Mouse (Mus musculus) embryonic fibroblast, embryonic 13.5 days (primary cell): Measurements from ENCODE around the gene Acot1. TPM values are rescaled to one million over a fixed set of nuclear protein-coding genes. Genes with fewer than 3 reads are reported as not detected.
"Not testable (repeated sequence)": the region's sequence is repeated elsewhere in the genome, so short reads cannot be mapped to it uniquely, and the experiment has no call there.

Source experiments
- H3K27ac ChIP-seq: 2 replicates; pipeline ENCODE4 v1.5.1; 2012; ENCODE audit warnings: low read length, control low read depth, inconsistent platforms; ENCODE audit not compliant: insufficient read depth
- H3K4me1 ChIP-seq: 2 replicates; pipeline ENCODE4 v1.6.1; 2011; ENCODE audit warnings: low read length; ENCODE audit not compliant: control insufficient read depth, insufficient read depth
- H3K4me3 ChIP-seq: 2 replicates; pipeline ENCODE4 v1.5.1; 2011; ENCODE audit warnings: mild to moderate bottlenecking, control low read depth, low read length; ENCODE audit not compliant: insufficient read depth
- CTCF ChIP-seq: IDR thresholded peaks from 2 replicates; pipeline ENCODE4 v1.5.1; 2011; ENCODE audit warnings: mild to moderate bottlenecking, control low read depth, low read length, moderate library complexity, borderline replicate concordance; ENCODE audit not compliant: insufficient read depth
- POLR2A ChIP-seq: IDR thresholded peaks from 2 replicates; pipeline ENCODE4 v1.6.1; 2011; ENCODE audit warnings: low read depth, mild to moderate bottlenecking, control low read depth, low read length, moderate library complexity
- polyA plus RNA-seq: library from polyadenylated mRNA; stranded (reverse); fragments of >200 nt; gene quantifications from 2 replicates; pipeline ENCODE4 v1.2.4, GENCODE M21; 2011; ENCODE audit warnings: low read depth; ENCODE audit not compliant: missing spikeins, insufficient read length

Acot1 gene
- polyA plus RNA-seq, 1 experiment = 12.4 TPM

GRCm38 (mm10) chr12:84044045-84044444 is 34.8 kb downstream of the Acot1 start:
- Histone ChIP-seq H3K4me1 (no peaks in the 10 kb centered on the region), H3K27ac (no peak overlapping the region), H3K4me3 (no peak overlapping the region)
- TF ChIP-seq POLR2A = no peak
- TF ChIP-seq CTCF = no peak

- Histone ChIP-seq H3K27ac (peak overlapping the region; percentile 80), H3K4me1 (no peaks in the 10 kb centered on the region), H3K4me3 (no peak overlapping the region)
- TF ChIP-seq CTCF (no peak), POLR2A (no peak)
Measured at GRCm38 (mm10) chr12:84046906-84047305, 37.6 kb downstream of the Acot1 start.

GRCm38 (mm10) chr12:84050744-84051143 is 41.5 kb downstream of the Acot1 start:
- not testable (repeated sequence) for H3K27ac ChIP-seq, H3K4me1 ChIP-seq, H3K4me3 ChIP-seq

DNA sequence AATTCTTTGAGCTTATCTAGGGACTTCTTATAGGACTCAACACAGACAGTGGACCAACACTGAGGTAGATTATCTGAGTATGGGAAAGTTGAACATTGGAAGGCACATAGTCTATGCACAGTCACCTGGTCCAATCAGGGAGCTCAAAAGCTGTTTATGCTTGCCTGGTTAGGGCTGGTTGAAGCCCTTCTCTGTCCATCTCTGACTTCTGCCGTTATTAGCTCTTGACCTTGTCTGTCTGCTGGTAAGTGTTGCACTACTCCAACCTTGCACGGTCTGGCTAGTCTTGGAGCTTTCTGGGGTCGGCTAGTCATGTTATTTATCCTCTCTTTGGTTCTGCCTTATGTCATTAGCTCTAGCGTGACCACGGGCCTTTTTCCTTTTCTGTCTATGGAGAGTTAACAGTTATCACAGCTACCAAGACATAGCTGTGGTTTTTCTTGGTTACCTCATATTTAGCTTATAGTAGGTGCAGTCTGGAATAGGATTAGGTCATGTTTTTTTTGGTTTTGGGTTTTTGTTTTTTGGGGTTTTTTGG is 42.7 kb downstream of the Acot1 start, which contains the start of gene Acot3:
Gene Acot3, plus strand, starts transcription at position 208 of the 538 bp plus-strand sequence.
- Histone ChIP-seq H3K4me1 (no peaks in the 10 kb centered on the region), H3K4me3 (no peak within 1 kb of the TSS), H3K27ac (no peak within 1 kb of the TSS)
- TF ChIP-seq CTCF (no peak), POLR2A (no peak)

GRCm38 (mm10) chr12:84052609-84053008 is 43.3 kb downstream of the Acot1 start:
- no peak overlapping the region for H3K27ac ChIP-seq
- H3K4me3 ChIP-seq = no peak overlapping the region
- H3K4me1 ChIP-seq = no peaks in the 10 kb centered on the region
- TF ChIP-seq POLR2A = no peak
- no peak for TF ChIP-seq CTCF

- Histone ChIP-seq H3K4me1 (no peaks in the 10 kb centered on the region), H3K4me3 (no peak overlapping the region), H3K27ac (no peak overlapping the region)
- TF ChIP-seq CTCF (no peak), POLR2A (no peak)
Measured at GRCm38 (mm10) chr12:84053173-84053572, 43.9 kb downstream of the Acot1 start.

DNA sequence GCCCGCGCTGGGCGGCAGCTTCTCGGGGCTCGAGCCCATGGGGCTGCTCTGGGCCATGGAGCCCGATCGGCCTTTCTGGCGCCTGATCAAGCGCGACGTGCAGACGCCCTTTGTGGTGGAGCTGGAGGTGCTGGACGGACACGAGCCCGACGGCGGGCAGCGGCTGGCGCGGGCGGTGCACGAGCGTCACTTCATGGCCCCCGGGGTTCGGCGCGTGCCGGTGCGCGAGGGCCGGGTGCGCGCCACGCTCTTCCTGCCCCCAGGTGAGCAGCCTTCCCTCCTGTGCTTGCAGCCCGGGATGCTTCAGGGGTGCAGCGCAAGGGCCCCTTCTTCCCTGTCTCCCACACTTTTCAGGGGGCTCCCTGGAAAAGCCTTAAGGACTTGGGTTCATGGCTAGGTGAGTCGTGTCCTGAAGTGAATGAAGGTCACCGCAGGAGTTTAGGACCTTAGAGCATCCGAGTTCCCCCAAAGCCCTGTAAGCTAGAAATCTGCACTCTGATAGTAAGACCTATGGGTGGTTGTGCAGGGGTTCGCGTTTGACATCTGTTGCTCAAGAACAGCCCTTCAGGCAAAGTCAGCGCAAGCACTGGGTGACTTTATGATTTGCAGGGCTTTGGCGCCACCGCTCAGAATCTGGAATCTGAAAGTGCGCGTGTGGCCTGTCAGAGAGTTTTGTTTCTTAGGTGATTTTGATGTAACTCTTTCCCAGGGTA is 44.5 kb downstream of the Acot1 start:
- Histone ChIP-seq H3K4me1 (no peaks in the 10 kb centered on the region), H3K4me3 (no peak overlapping the region), H3K27ac (no peak overlapping the region)
- TF ChIP-seq CTCF (no peak), POLR2A (no peak)

GRCm38 (mm10) chr12:84060946-84061345 is 51.7 kb downstream of the Acot1 start:
- Histone ChIP-seq H3K27ac (no peak overlapping the region), H3K4me3 (no peak overlapping the region), H3K4me1 (no peaks in the 10 kb centered on the region)
- TF ChIP-seq CTCF (no peak), POLR2A (no peak)

GRCm38 (mm10) chr12:84062336-84062735 is 53.0 kb downstream of the Acot1 start:
- TF ChIP-seq CTCF = no peak
- no peak for TF ChIP-seq POLR2A
- Histone ChIP-seq H3K4me3 (no peak overlapping the region), H3K27ac (no peak overlapping the region), H3K4me1 (no peaks in the 10 kb centered on the region)

- TF ChIP-seq CTCF (0 out of 2 replicates have a peak, but pooled peaks have one; percentile 17), POLR2A (no peak)
- Histone ChIP-seq H3K4me3 (no peak overlapping the region), H3K27ac (no peak overlapping the region), H3K4me1 (no peaks in the 10 kb centered on the region)
Measured at GRCm38 (mm10) chr12:84063228-84063627, 53.9 kb downstream of the Acot1 start.
